Mouse (Mus musculus): ENCODE measurements around the gene Pi4ka. TPM values are rescaled to one million over a fixed set of nuclear protein-coding genes. Genes with fewer than 3 reads are reported as not detected.

Gene Pi4ka
- polyA plus RNA-seq, 1 experiment from 2014 or later = 25.9 TPM

GRCm38 (mm10) chr16:17258917-17259316 is 147.2 kb downstream of the Pi4ka start:
- Histone ChIP-seq H3K4me3 (replicated peaks) (no peak overlapping the region), H3K4me2 (replicated peaks) (no peak overlapping the region), H3K4me1 (replicated peaks) (peaks cover 4% of the 10 kb centered on the region), H3K27ac (no peak overlapping the region), H3K9ac (no peak overlapping the region), H3K9me3 (no peaks in the 10 kb centered on the region), H3K27me3 (replicated peaks) (no peaks in the 10 kb centered on the region), H3K36me3 (peaks cover 20% of the 10 kb centered on the region)
- no peak for ATAC-seq
- 95% methylated on average over 12 of the region's 12 CpGs for WGBS

- no peaks in the 10 kb centered on the region for H3K27me3 ChIP-seq (replicated peaks)
- H3K36me3 ChIP-seq = peaks cover 20% of the 10 kb centered on the region
- H3K4me3 ChIP-seq (replicated peaks) = no peak overlapping the region
- no peaks in the 10 kb centered on the region for H3K9me3 ChIP-seq
- H3K9ac ChIP-seq = no peak overlapping the region
- WGBS = 89% methylated on average over 9 of the region's 9 CpGs
- peaks cover 17% of the 10 kb centered on the region for H3K4me1 ChIP-seq (replicated peaks)
- no peak for ATAC-seq
- H3K4me2 ChIP-seq (replicated peaks) = no peak overlapping the region
- no peak overlapping the region for H3K27ac ChIP-seq
Observed at GRCm38 (mm10) chr16:17257359-17257821, 148.7 kb downstream of the Pi4ka start.

GRCm38 (mm10) chr16:17255270-17255669 is 150.8 kb downstream of the Pi4ka start:
- no peak overlapping the region for H3K27ac ChIP-seq
- H3K27me3 ChIP-seq (replicated peaks) = no peaks in the 10 kb centered on the region
- 46% methylated on average over 2 of the region's 2 CpGs for WGBS
- no peak overlapping the region for H3K4me2 ChIP-seq (replicated peaks)
- no peak overlapping the region for H3K9ac ChIP-seq
- H3K36me3 ChIP-seq = peaks cover 20% of the 10 kb centered on the region
- H3K4me3 ChIP-seq (replicated peaks) = no peak overlapping the region
- H3K4me1 ChIP-seq (replicated peaks) = peaks cover 30% of the 10 kb centered on the region
- no peaks in the 10 kb centered on the region for H3K9me3 ChIP-seq
- no peak for ATAC-seq

GRCm38 (mm10) chr16:17254005-17254597 is 152.0 kb downstream of the Pi4ka start:
- ATAC-seq = 0 out of 2 replicates have a peak, but pooled peaks have one; percentile 8

GRCm38 (mm10) chr16:17252841-17253240 is 153.3 kb downstream of the Pi4ka start:
- no peak for ATAC-seq
- H3K9ac ChIP-seq = no peak overlapping the region
- peaks cover 8% of the 10 kb centered on the region for H3K36me3 ChIP-seq
- no peak overlapping the region for H3K4me3 ChIP-seq (replicated peaks)
- no peaks in the 10 kb centered on the region for H3K27me3 ChIP-seq (replicated peaks)
- H3K4me1 ChIP-seq (replicated peaks) = peaks cover 36% of the 10 kb centered on the region
- no peak overlapping the region for H3K4me2 ChIP-seq (replicated peaks)
- no peak overlapping the region for H3K27ac ChIP-seq
- WGBS = 59% methylated on average over 7 of the region's 7 CpGs
- H3K9me3 ChIP-seq = no peaks in the 10 kb centered on the region

More at GRCm38 (mm10) chr16:17254005-17254597, 152.0 kb downstream of the Pi4ka start:
- Histone ChIP-seq H3K4me2 (replicated peaks) (no peak overlapping the region), H3K9ac (no peak overlapping the region), H3K9me3 (no peaks in the 10 kb centered on the region), H3K27ac (no peak overlapping the region), H3K4me3 (replicated peaks) (no peak overlapping the region), H3K27me3 (replicated peaks) (no peaks in the 10 kb centered on the region), H3K4me1 (replicated peaks) (peaks cover 36% of the 10 kb centered on the region), H3K36me3 (peaks cover 18% of the 10 kb centered on the region)
- 50% methylated on average over 4 of the region's 4 CpGs for WGBS

- Histone ChIP-seq H3K4me2 (replicated peaks) (no peak overlapping the region), H3K4me1 (replicated peaks) (peaks cover 36% of the 10 kb centered on the region), H3K9me3 (no peaks in the 10 kb centered on the region), H3K27ac (no peak overlapping the region), H3K36me3 (peaks cover 2% of the 10 kb centered on the region), H3K9ac (no peak overlapping the region), H3K4me3 (replicated peaks) (no peak overlapping the region), H3K27me3 (replicated peaks) (no peaks in the 10 kb centered on the region)
- ATAC-seq = peak; percentile 42; the same call in 1 of the 2 replicates
- 68% methylated on average over 3 of the region's 3 CpGs for WGBS
Observed at GRCm38 (mm10) chr16:17252086-17252726, 153.9 kb downstream of the Pi4ka start.

- ATAC-seq = peak; percentile 32
- Histone ChIP-seq H3K9me3 (no peaks in the 10 kb centered on the region), H3K36me3 (no peaks in the 10 kb centered on the region), H3K9ac (no peak overlapping the region), H3K4me1 (replicated peaks) (peaks cover 36% of the 10 kb centered on the region), H3K27ac (no peak overlapping the region), H3K27me3 (replicated peaks) (no peaks in the 10 kb centered on the region), H3K4me3 (replicated peaks) (no peak overlapping the region), H3K4me2 (replicated peaks) (no peak overlapping the region)
- 55% methylated on average over 3 of the region's 3 CpGs for WGBS
Observed at GRCm38 (mm10) chr16:17251539-17251938, 154.6 kb downstream of the Pi4ka start.

- Histone ChIP-seq H3K27me3 (replicated peaks) (no peaks in the 10 kb centered on the region), H3K9me3 (no peaks in the 10 kb centered on the region), H3K4me3 (replicated peaks) (no peak overlapping the region), H3K36me3 (no peaks in the 10 kb centered on the region), H3K4me2 (replicated peaks) (no peak overlapping the region), H3K4me1 (replicated peaks) (peaks cover 33% of the 10 kb centered on the region), H3K27ac (0 out of 2 replicates have a peak overlapping the region, but pooled peaks have one; percentile 24), H3K9ac (no peak overlapping the region)
- WGBS = 44% methylated on average over 6 of the region's 6 CpGs
- ATAC-seq = peak; percentile 34; the same call in 1 of the 2 replicates
Observed at GRCm38 (mm10) chr16:17249135-17249534, 157.0 kb downstream of the Pi4ka start.

- no peak for ATAC-seq
- H3K27me3 ChIP-seq (replicated peaks) = no peaks in the 10 kb centered on the region
- H3K4me3 ChIP-seq (replicated peaks) = no peak overlapping the region
- H3K36me3 ChIP-seq = no peaks in the 10 kb centered on the region
- peaks cover 28% of the 10 kb centered on the region for H3K4me1 ChIP-seq (replicated peaks)
- H3K9me3 ChIP-seq = no peaks in the 10 kb centered on the region
- whole genome bisulfite sequencing = 56% methylated on average over 4 of the region's 4 CpGs
- H3K4me2 ChIP-seq (replicated peaks) = no peak overlapping the region
- H3K9ac ChIP-seq = no peak overlapping the region
- no peak overlapping the region for H3K27ac ChIP-seq
Observed at GRCm38 (mm10) chr16:17247727-17248126, 158.4 kb downstream of the Pi4ka start.

GRCm38 (mm10) chr16:17244996-17245395 is 161.1 kb downstream of the Pi4ka start:
- Histone ChIP-seq H3K36me3 (no peaks in the 10 kb centered on the region), H3K4me3 (replicated peaks) (no peak overlapping the region), H3K4me1 (replicated peaks) (peaks cover 19% of the 10 kb centered on the region), H3K4me2 (replicated peaks) (no peak overlapping the region), H3K27ac (no peak overlapping the region), H3K9me3 (no peaks in the 10 kb centered on the region), H3K27me3 (replicated peaks) (no peaks in the 10 kb centered on the region), H3K9ac (no peak overlapping the region)
- WGBS = 68% methylated on average over 1 of the region's 1 CpGs
- ATAC-seq = no peak

- Histone ChIP-seq H3K36me3 (no peaks in the 10 kb centered on the region), H3K4me1 (replicated peaks) (peaks cover 25% of the 10 kb centered on the region), H3K27ac (peak overlapping the region; percentile 48; the same call in 1 of the 2 replicates), H3K4me3 (replicated peaks) (no peak overlapping the region), H3K9me3 (no peaks in the 10 kb centered on the region), H3K27me3 (replicated peaks) (no peaks in the 10 kb centered on the region), H3K9ac (no peak overlapping the region), H3K4me2 (replicated peaks) (peak overlapping the region; percentile 14; the same call in 1 of the 2 replicates)
- WGBS = 16% methylated on average over 1 of the region's 1 CpGs
- peak; percentile 85 for ATAC-seq
Observed at GRCm38 (mm10) chr16:17243731-17244130, 162.4 kb downstream of the Pi4ka start.

- 0 out of 2 replicates have a peak, but pooled peaks have one; percentile 15 for ATAC-seq
- H3K9ac ChIP-seq = no peak overlapping the region
- 31% methylated on average over 2 of the region's 2 CpGs for WGBS
Observed at GRCm38 (mm10) chr16:17239409-17239808, 166.7 kb downstream of the Pi4ka start.

More at GRCm38 (mm10) chr16:17239409-17239808, 166.7 kb downstream of the Pi4ka start:
- H3K4me1 ChIP-seq (replicated peaks) = peaks cover 57% of the 10 kb centered on the region
- H3K36me3 ChIP-seq = no peaks in the 10 kb centered on the region
- no peaks in the 10 kb centered on the region for H3K27me3 ChIP-seq (replicated peaks)
- no peak overlapping the region for H3K4me3 ChIP-seq (replicated peaks)
- 0 out of 2 replicates have a peak overlapping the region, but pooled peaks have one; percentile 3 for H3K4me2 ChIP-seq (replicated peaks)
- H3K27ac ChIP-seq = no peak overlapping the region
- H3K9me3 ChIP-seq = no peaks in the 10 kb centered on the region

All from intestine, embryonic 15.5 days (tissue).